8 mouse cellular contexts compared by ENCODE assay signal in genomic region chr1:41810318-41810964, GRCm38 (mm10).
A peak's percentile ranks its signal among the peaks of the same experiment; 100 is the strongest.
DNase-seq lines count a peak whose midpoint lies in the region; ATAC-seq lines count a peak whose summit lies in the region.

No protein-coding gene starts in this region.

- H3K9ac ChIP-seq in forebrain, embryonic 11.5 days (ENCODE audit: low read length), result 0 out of 2 replicates have a peak overlapping the region, but pooled peaks have one; percentile 33
- H3K9ac ChIP-seq in hindbrain, embryonic 16.5 days (ENCODE audit: low read depth, low read length), result peak overlapping the region; percentile 51
- H3K9ac ChIP-seq in midbrain, embryonic 12.5 days (replicated peaks), result no peak overlapping the region

- H3K4me3 ChIP-seq in forebrain, embryonic 11.5 days (ENCODE audit: low read depth, low read length), result no peak overlapping the region
- H3K4me3 ChIP-seq in hindbrain, embryonic 16.5 days (ENCODE audit: low read length), result peak overlapping the region; percentile 34
- H3K4me3 ChIP-seq in midbrain, embryonic 12.5 days, result peak overlapping the region; percentile 25

- H3K27me3 ChIP-seq in forebrain, embryonic 11.5 days (ENCODE audit: control insufficient read depth, insufficient read depth, low read length), result no peaks in the 10 kb centered on the region
- no peaks in the 10 kb centered on the region for H3K27me3 ChIP-seq in hindbrain, embryonic 16.5 days (replicated peaks; ENCODE audit: control insufficient read depth, insufficient read depth, low read length)
- no peaks in the 10 kb centered on the region for H3K27me3 ChIP-seq in midbrain, embryonic 12.5 days

- peak overlapping the region; percentile 33; the same call in 1 of the 2 replicates for H3K4me2 ChIP-seq in forebrain, embryonic 11.5 days (ENCODE audit: low read depth, low read length, severe bottlenecking)
- peak overlapping the region; percentile 58 for H3K4me2 ChIP-seq in hindbrain, embryonic 16.5 days (ENCODE audit: low read length)
- H3K4me2 ChIP-seq in midbrain, embryonic 12.5 days (replicated peaks), result peak overlapping the region; percentile 43

- no peaks in the 10 kb centered on the region for H3K9me3 ChIP-seq in forebrain, embryonic 11.5 days (ENCODE audit: control insufficient read depth, low read length)
- no peaks in the 10 kb centered on the region for H3K9me3 ChIP-seq in hindbrain, embryonic 16.5 days (ENCODE audit: control insufficient read depth, low read length)
- no peaks in the 10 kb centered on the region for H3K9me3 ChIP-seq in midbrain, embryonic 12.5 days

- H3K4me1 ChIP-seq in forebrain, embryonic 11.5 days (replicated peaks; ENCODE audit: control insufficient read depth, insufficient read depth, low read length), result peaks cover 9% of the 10 kb centered on the region; the same call in 1 of the 2 replicates
- peaks cover 7% of the 10 kb centered on the region for H3K4me1 ChIP-seq in hindbrain, embryonic 16.5 days (ENCODE audit: control insufficient read depth, insufficient read depth, low read depth, low read length)
- peaks cover 42% of the 10 kb centered on the region for H3K4me1 ChIP-seq in midbrain, embryonic 12.5 days

- ATAC-seq in forebrain, embryonic 11.5 days (replicated peaks; ENCODE audit: low FRiP score), result peak; percentile 76
- peak; percentile 95 for ATAC-seq in hindbrain, embryonic 16.5 days
- ATAC-seq in midbrain, embryonic 12.5 days (ENCODE audit: low FRiP score, low read depth), result peak; percentile 76

- peak; percentile 71 for DNase-seq in Muller cell, postnatal 12 days (ENCODE audit: inconsistent ontology term)
- DNase-seq in brain, embryonic 18.5 days (ENCODE audit: low read depth, low spot score), result peak; percentile 89
- peak; percentile 81 for DNase-seq in forebrain, embryonic 11.5 days (ENCODE audit: low spot score)
- DNase-seq in layer of hippocampus, postnatal 36 days, result peak; percentile 67 to 70
- DNase-seq in telencephalon, adult 2 months (ENCODE audit: low read depth, low spot score), result peak; percentile 84
- DNase-seq in c-Kit-positive CD71-positive TER-119-positive erythroid progenitor cells, embryonic 14.5 days (ENCODE audit: low spot score), result no peak

- WGBS in forebrain, embryonic 11.5 days, result 15% methylated on average over 9 of the region's 9 CpGs
- WGBS in hindbrain, embryonic 16.5 days, result 7% methylated on average over 9 of the region's 9 CpGs
- 14% methylated on average over 9 of the region's 9 CpGs for WGBS in midbrain, embryonic 12.5 days

- H3K36me3 ChIP-seq in forebrain, embryonic 11.5 days (ENCODE audit: control insufficient read depth, insufficient read depth, low read length), result no peaks in the 10 kb centered on the region
- H3K36me3 ChIP-seq in hindbrain, embryonic 16.5 days (ENCODE audit: control insufficient read depth, insufficient read depth, low read length), result no peaks in the 10 kb centered on the region
- no peaks in the 10 kb centered on the region for H3K36me3 ChIP-seq in midbrain, embryonic 12.5 days

- H3K27ac ChIP-seq in forebrain, embryonic 11.5 days (ENCODE audit: low read depth, low read length), result peak overlapping the region; percentile 74; the same call in 1 of the 2 replicates
- H3K27ac ChIP-seq in hindbrain, embryonic 16.5 days (ENCODE audit: low read depth, low read length), result peak overlapping the region; percentile 51; the same call in 1 of the 2 replicates
- H3K27ac ChIP-seq in midbrain, embryonic 12.5 days (replicated peaks), result peak overlapping the region; percentile 73
